In the genomic region with DNA sequence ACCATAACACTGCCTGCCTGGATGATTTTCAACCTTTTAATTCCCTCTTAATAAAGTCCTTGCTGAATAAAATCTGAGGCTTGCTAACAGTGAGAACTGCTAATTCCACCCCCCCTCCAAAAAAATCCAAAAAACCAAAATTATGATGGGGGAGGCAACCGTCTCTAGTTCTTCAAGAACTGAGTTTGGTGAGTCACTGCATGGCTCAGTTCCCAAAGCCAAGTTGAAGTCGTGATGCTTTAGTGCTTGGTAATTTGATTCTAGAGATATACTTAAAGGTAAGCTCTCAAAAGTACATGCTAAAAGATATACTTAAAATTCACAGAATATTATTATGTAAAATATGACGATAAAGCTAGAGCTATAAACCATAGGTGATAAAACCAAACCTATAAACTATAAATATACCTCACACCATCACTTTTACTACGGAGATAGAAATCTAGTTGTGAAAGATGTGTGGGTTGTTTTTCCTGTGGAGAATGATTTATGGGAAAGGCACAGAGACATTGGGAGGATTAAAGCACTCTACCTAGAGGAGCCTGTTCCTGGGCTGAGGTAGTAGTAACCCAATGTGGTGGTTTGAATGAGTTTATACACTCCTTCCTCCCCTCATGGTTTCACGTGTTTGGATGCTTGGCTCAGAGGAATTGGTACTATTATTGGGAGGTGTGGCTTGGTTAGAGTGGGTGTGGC, we compare ENCODE assay signal across 22 mouse cellular contexts. TPM values are rescaled to one million over a fixed set of nuclear protein-coding genes. Genes with fewer than 3 reads are reported as not detected.
DNase-seq lines count a peak whose midpoint lies in the region; ATAC-seq lines count a peak whose summit lies in the region.
"Had no signal": no experiment of that assay in that cellular context is flagged by ENCODE, and none has a peak within 500 bp of the region (broad histone marks: within the 10 kb centered on the region; RNA-seq: fewer than 3 reads in every experiment).

No protein-coding gene starts in this region.

- DNase-seq in frontal cortex, postnatal 10 days (ENCODE audit: low spot score in 2 of 2), result no peak
- DNase-seq in left cerebral cortex, adult 18-20 months (ENCODE audit: low spot score in 2 of 2), result peak; percentile 63 to 64
- DNase-seq in left cerebral cortex, adult 11 months (ENCODE audit: low spot score), result no peak
- peak; percentile 58 to 70 for DNase-seq in right cerebral cortex, adult 2 months (ENCODE audit: low spot score in 2 of 2)
- no peak for DNase-seq in right cerebral cortex, postnatal 14 days
- peak; percentile 65 for DNase-seq in telencephalon, adult 2 months (ENCODE audit: low read depth, low spot score)
- DNase-seq: adrenal gland, postnatal 10 days; B cell, adult 2 months; cerebellum, adult 11-12 months; cerebellum, adult 9-10 months; cerebellum, postnatal 25 days; gastrocnemius, postnatal 14 days; heart, adult 18-20 months; heart, postnatal 14 days had no signal

- ATAC-seq in frontal cortex, adult (ENCODE audit: low TSS enrichment), result peak; percentile 98
- ATAC-seq in granulocyte monocyte progenitor cell, adult 5-6 weeks (replicated peaks; ENCODE audit: poor library complexity, severe bottlenecking), result no peak
- ATAC-seq: CD4-positive, CD25-positive, alpha-beta regulatory T cell, adult 4 months; forebrain, embryonic 15.5 days; hindbrain, postnatal 0 days had no signal

RNA-seq across cellular contexts. Expression of gene Smpdl3a, which starts 18.2 kb away (rescaled TPM):
- total RNA-seq in left cerebral cortex, adult 18-20 months (2021), result 10 to 100 TPM; 24.9 to 25.2 TPM
- total RNA-seq in granulocyte monocyte progenitor cell, adult 5-6 weeks (2014; fragmentation: Nextera tagmentation), result 60.5 and 89.3 TPM in 2 replicates
- total RNA-seq in granulocyte monocyte progenitor cell, adult 5-6 weeks (2017), result 52.6 and 58.6 TPM in 2 replicates
- total RNA-seq: G1E had no signal

RNA-seq across cellular contexts. Expression of gene Fabp7, which starts 27.6 kb away (rescaled TPM):
- 10 to 100 TPM; 45.3 to 56.9 TPM for total RNA-seq in left cerebral cortex, adult 18-20 months (2021)
- 1.8 TPM in 1 of 2 replicates, not detected in the other for total RNA-seq in granulocyte monocyte progenitor cell, adult 5-6 weeks (2014; fragmentation: Nextera tagmentation)
- total RNA-seq in granulocyte monocyte progenitor cell, adult 5-6 weeks (2017), result 1.7 TPM in 1 of 2 replicates, not detected in the other
- total RNA-seq: gastrocnemius, adult 18-20 months; hematopoietic stem cell, adult 5-6 weeks had no signal

Comparison
In these comparisons a context has a peak if more than half of its experiments do, and no peak if none do; other contexts are left out.
1. DNase-seq: peak in left cerebral cortex, adult 18-20 months (2 of 2), right cerebral cortex, adult 2 months (2 of 2) and telencephalon, adult 2 months (single experiment); none in frontal cortex, postnatal 10 days (0 of 2), left cerebral cortex, adult 11 months (single experiment) and right cerebral cortex, postnatal 14 days (single experiment).
2. RNA of gene Fabp7, which starts 27.6 kb away (total RNA-seq): 45.3 to 56.9 TPM in left cerebral cortex, adult 18-20 months; 1.7 to 1.8 TPM in granulocyte monocyte progenitor cell, adult 5-6 weeks; every median in the first group is over 10 times any median in the second.